Mouse (Mus musculus) midbrain, postnatal 0 days (tissue): ENCODE data around the gene Itfg2. TPM values are rescaled to one million over a fixed set of nuclear protein-coding genes. Genes with fewer than 3 reads are reported as not detected.
A peak's percentile ranks its signal among the peaks of the same experiment; 100 is the strongest.

Source experiments
- ATAC-seq: fragments of 200-750 bp; cut with Nextera tagmentation; 2 replicates; pipeline ENCODE4 v1.8.0; 2017; ENCODE audit warnings: moderate number of reproducible peaks, mild to moderate bottlenecking, moderate TSS enrichment, moderate library complexity; ENCODE audit not compliant: low FRiP score
- DNase-seq: peaks from one replicate; pipeline ENCODE4 v3.0.0-alpha.2; 2015; ENCODE audit warnings: low spot score
- H3K27ac ChIP-seq: fragments of 300-500 bp; sonication (generic); 2 replicates; pipeline ENCODE4 v1.5.1; 2014; ENCODE audit warnings: low read depth, mild to moderate bottlenecking, low read length, mixed read lengths
- H3K27me3 ChIP-seq: fragments of 300-500 bp; sonication (generic); 2 replicates; pipeline ENCODE4 v1.6.1; 2014; ENCODE audit warnings: low read length, control low read depth, mixed read lengths; ENCODE audit not compliant: insufficient read depth
- H3K36me3 ChIP-seq: fragments of 300-500 bp; sonication (generic); 2 replicates; pipeline ENCODE4 v1.6.1; 2014; ENCODE audit warnings: low read length, control low read depth, mixed read lengths; ENCODE audit not compliant: insufficient read depth
- H3K4me1 ChIP-seq: fragments of 300-500 bp; sonication (generic); 2 replicates; pipeline ENCODE4 v1.6.1; 2014; ENCODE audit warnings: mild to moderate bottlenecking, control low read depth, antibody characterized with exemption, low read length, mixed read lengths; ENCODE audit not compliant: insufficient read depth
- H3K4me2 ChIP-seq: fragments of 300-500 bp; sonication (generic); 2 replicates; pipeline ENCODE4 v1.6.1; 2014; ENCODE audit warnings: low read depth, mild to moderate bottlenecking, low read length, mixed read lengths; ENCODE audit not compliant: poor library complexity, severe bottlenecking
- H3K4me3 ChIP-seq: fragments of 300-500 bp; sonication (generic); 2 replicates; pipeline ENCODE4 v1.5.1; 2014; ENCODE audit warnings: low read depth, mild to moderate bottlenecking, low read length, moderate library complexity
- H3K9ac ChIP-seq: fragments of 300-500 bp; sonication (generic); replicated peaks from 2 replicates; pipeline ENCODE4 v1.6.1; 2014; ENCODE audit warnings: mild to moderate bottlenecking, low read length, moderate library complexity, mixed read lengths; ENCODE audit not compliant: poor library complexity, severe bottlenecking
- H3K9me3 ChIP-seq: fragments of 300-500 bp; sonication (generic); 2 replicates; pipeline ENCODE4 v1.6.1; 2016; ENCODE audit warnings: low read length, control low read depth
- CTCF ChIP-seq: IDR thresholded peaks from 2 replicates; pipeline ENCODE4 v1.5.1; 2016; ENCODE audit warnings: antibody characterized with exemption, mild to moderate bottlenecking
- WGBS: fragments of 180-500 bp; shearing (Covaris S2); extraction: QIAGEN DNeasy Blood & Tissue Kit; methylation state at CpG from one replicate; pipeline ENCODE4 v1.1.7; 2014; 5-methylcytosine and 5-hydroxymethylcytosine counted together
- polyA plus RNA-seq: library from polyadenylated mRNA; unstranded; fragments of >200 nt; fragmentation: Nextera tagmentation; extraction: Ambion mirVana; gene quantifications from 2 replicates; pipeline ENCODE4 v1.2.1, GENCODE M21; 2015
- total RNA-seq: library from RNA; depleted of rRNA; stranded (reverse); fragments of >200 nt; gene quantifications from 2 replicates; pipeline ENCODE4 v1.2.3, GENCODE M21; 2014

Itfg2 gene
- total and polyA plus RNA-seq, 2 experiments from 2014 or later = 37.3 to 41.5 TPM

- Histone ChIP-seq H3K4me1 (peaks cover 8% of the 10 kb centered on the region), H3K4me3 (no peak overlapping the region), H3K27me3 (no peaks in the 10 kb centered on the region), H3K4me2 (no peak overlapping the region), H3K27ac (no peak overlapping the region), H3K36me3 (peaks cover 23% of the 10 kb centered on the region), H3K9ac (no peak overlapping the region), H3K9me3 (no peaks in the 10 kb centered on the region)
- no peak for TF ChIP-seq CTCF
- 51% methylated on average over 5 of the region's 5 CpGs for WGBS
- no peak for DNase-seq
- ATAC-seq = no peak
Observed at GRCm38 (mm10) chr6:128404708-128405107, 20.0 kb downstream of the Itfg2 start.

GRCm38 (mm10) chr6:128399421-128400185 is 25.1 kb downstream of the Itfg2 start:
- Histone ChIP-seq H3K9ac (peak overlapping the region; percentile 47), H3K36me3 (no peaks in the 10 kb centered on the region), H3K27me3 (no peaks in the 10 kb centered on the region), H3K27ac (peak overlapping the region; percentile 79), H3K4me1 (peaks cover 8% of the 10 kb centered on the region), H3K9me3 (no peaks in the 10 kb centered on the region), H3K4me3 (peak overlapping the region; percentile 35), H3K4me2 (peak overlapping the region; percentile 58)
- TF ChIP-seq CTCF = peak; percentile 23; the same call in 1 of the 2 replicates
- 12% methylated on average over 13 of the region's 21 CpGs for WGBS
- peak; percentile 78 for DNase-seq
- peak; percentile 93 for ATAC-seq

GRCm38 (mm10) chr6:128398996-128399395 is 25.7 kb downstream of the Itfg2 start, which contains the start of gene Nrip2:
Nrip2 (plus strand) TSS chr6:128399296.
- DNase-seq = no peak
- WGBS = 55% methylated on average over 3 of the region's 3 CpGs
- H3K27me3 ChIP-seq = no peaks in the 10 kb centered on the region
- H3K9me3 ChIP-seq = no peaks in the 10 kb centered on the region
- H3K27ac ChIP-seq = peak within 1 kb of the TSS; percentile 79
- peak within 1 kb of the TSS; percentile 47 for H3K9ac ChIP-seq
- peak within 1 kb of the TSS; percentile 58 for H3K4me2 ChIP-seq
- peak within 1 kb of the TSS; percentile 35 for H3K4me3 ChIP-seq
- TF ChIP-seq CTCF = no peak
- ATAC-seq = 0 out of 2 replicates have a peak, but pooled peaks have one; percentile 3
- peaks cover 8% of the 10 kb centered on the region for H3K4me1 ChIP-seq
- H3K36me3 ChIP-seq = no peaks in the 10 kb centered on the region

- Histone ChIP-seq H3K36me3 (no peaks in the 10 kb centered on the region), H3K9me3 (no peaks in the 10 kb centered on the region), H3K4me1 (peaks cover 8% of the 10 kb centered on the region), H3K27ac (no peak overlapping the region), H3K9ac (no peak overlapping the region), H3K27me3 (no peaks in the 10 kb centered on the region), H3K4me3 (no peak overlapping the region), H3K4me2 (no peak overlapping the region)
- 82% methylated on average over 7 of the region's 7 CpGs for WGBS
- ATAC-seq = no peak
- TF ChIP-seq CTCF = no peak
- no peak for DNase-seq
Observed at GRCm38 (mm10) chr6:128397574-128398261, 27.0 kb downstream of the Itfg2 start.

- ATAC-seq (no peak), DNase-seq (no peak)
- Histone ChIP-seq H3K27me3 (no peaks in the 10 kb centered on the region), H3K9me3 (no peaks in the 10 kb centered on the region), H3K4me3 (no peak overlapping the region), H3K36me3 (no peaks in the 10 kb centered on the region), H3K4me2 (no peak overlapping the region), H3K9ac (no peak overlapping the region), H3K4me1 (no peaks in the 10 kb centered on the region), H3K27ac (no peak overlapping the region)
- no peak for TF ChIP-seq CTCF
- 68% methylated on average over 1 of the region's 1 CpGs for WGBS
Observed at GRCm38 (mm10) chr6:128390683-128391082, 34.0 kb downstream of the Itfg2 start.

- WGBS = 95% methylated on average over 1 of the region's 1 CpGs
- no peaks in the 10 kb centered on the region for H3K9me3 ChIP-seq
- ATAC-seq (no peak), DNase-seq (no peak)
- H3K27ac ChIP-seq = no peak overlapping the region
- no peak overlapping the region for H3K4me3 ChIP-seq
- no peaks in the 10 kb centered on the region for H3K27me3 ChIP-seq
- no peak for TF ChIP-seq CTCF
- H3K36me3 ChIP-seq = no peaks in the 10 kb centered on the region
- no peak overlapping the region for H3K9ac ChIP-seq
- H3K4me2 ChIP-seq = no peak overlapping the region
- H3K4me1 ChIP-seq = no peaks in the 10 kb centered on the region
Observed at GRCm38 (mm10) chr6:128389185-128389584, 35.5 kb downstream of the Itfg2 start.
